Mouse (Mus musculus): ENCODE measurements around the gene Pzp. TPM values are rescaled to one million over a fixed set of nuclear protein-coding genes. Genes with fewer than 3 reads are reported as not detected.
A peak's percentile ranks its signal among the peaks of the same experiment; 100 is the strongest.

The Pzp gene
- 1.6 and 2.2 TPM in 2 replicates for polyA plus RNA-seq (2015; fragmentation: Nextera tagmentation; extraction: Ambion mirVana)

GRCm38 (mm10) chr6:128526601-128527000 lies at the start of gene Pzp:
Pzp (minus strand) TSS chr6:128526720.
- no peak within 1 kb of the TSS for H3K4me3 ChIP-seq (replicated peaks)
- no peaks in the 10 kb centered on the region for H3K27me3 ChIP-seq
- ATAC-seq (replicated peaks; ENCODE audit: low FRiP score): no peak
- H3K4me1 ChIP-seq: no peaks in the 10 kb centered on the region
- H3K27ac ChIP-seq: no peak within 1 kb of the TSS
- no peak within 1 kb of the TSS for H3K9ac ChIP-seq
- 77% methylated on average over 4 of the region's 4 CpGs for WGBS
- H3K9me3 ChIP-seq (replicated peaks): no peaks in the 10 kb centered on the region; the same call in 1 of the 2 replicates
- no peak within 1 kb of the TSS for H3K4me2 ChIP-seq
- H3K36me3 ChIP-seq: no peaks in the 10 kb centered on the region

- WGBS: 93% methylated on average over 11 of the region's 11 CpGs
- no peak overlapping the region for H3K27ac ChIP-seq
- ATAC-seq (replicated peaks; ENCODE audit: low FRiP score): no peak
- no peak overlapping the region for H3K4me3 ChIP-seq (replicated peaks)
- no peak overlapping the region for H3K4me2 ChIP-seq
- H3K4me1 ChIP-seq: no peaks in the 10 kb centered on the region
- H3K9ac ChIP-seq: no peak overlapping the region
- no peaks in the 10 kb centered on the region for H3K36me3 ChIP-seq
- no peaks in the 10 kb centered on the region for H3K27me3 ChIP-seq
- H3K9me3 ChIP-seq (replicated peaks): no peaks in the 10 kb centered on the region
Measured at GRCm38 (mm10) chr6:128566589-128566988, 40.1 kb upstream of the Pzp start.

DNA sequence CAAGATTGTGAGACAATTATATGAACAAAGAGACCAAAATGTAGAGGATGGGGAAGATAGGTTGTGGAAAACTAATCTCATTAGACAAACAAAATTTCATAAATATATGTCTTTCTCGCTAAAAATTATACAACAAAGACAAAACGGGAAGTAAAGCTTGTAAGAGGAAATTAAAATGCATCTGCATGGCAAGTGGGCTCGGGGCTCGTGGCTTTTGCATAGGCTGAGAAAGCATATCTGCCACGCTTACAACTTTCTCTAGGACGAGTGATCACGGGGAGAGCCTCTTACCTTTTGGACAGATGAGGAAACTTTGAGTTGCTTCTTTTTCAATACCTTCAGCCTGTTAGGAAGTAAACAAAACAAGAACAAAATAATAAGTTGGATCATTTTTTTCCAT lies 27.5 kb upstream of the Pzp start:
- Histone ChIP-seq H3K36me3 (no peaks in the 10 kb centered on the region), H3K9ac (no peak overlapping the region), H3K27me3 (no peaks in the 10 kb centered on the region), H3K4me1 (no peaks in the 10 kb centered on the region), H3K4me2 (no peak overlapping the region), H3K4me3 (replicated peaks) (no peak overlapping the region), H3K9me3 (replicated peaks) (no peaks in the 10 kb centered on the region), H3K27ac (no peak overlapping the region)
- no peak for ATAC-seq (replicated peaks; ENCODE audit: low FRiP score)
- 87% methylated on average over 7 of the region's 7 CpGs for WGBS

DNA sequence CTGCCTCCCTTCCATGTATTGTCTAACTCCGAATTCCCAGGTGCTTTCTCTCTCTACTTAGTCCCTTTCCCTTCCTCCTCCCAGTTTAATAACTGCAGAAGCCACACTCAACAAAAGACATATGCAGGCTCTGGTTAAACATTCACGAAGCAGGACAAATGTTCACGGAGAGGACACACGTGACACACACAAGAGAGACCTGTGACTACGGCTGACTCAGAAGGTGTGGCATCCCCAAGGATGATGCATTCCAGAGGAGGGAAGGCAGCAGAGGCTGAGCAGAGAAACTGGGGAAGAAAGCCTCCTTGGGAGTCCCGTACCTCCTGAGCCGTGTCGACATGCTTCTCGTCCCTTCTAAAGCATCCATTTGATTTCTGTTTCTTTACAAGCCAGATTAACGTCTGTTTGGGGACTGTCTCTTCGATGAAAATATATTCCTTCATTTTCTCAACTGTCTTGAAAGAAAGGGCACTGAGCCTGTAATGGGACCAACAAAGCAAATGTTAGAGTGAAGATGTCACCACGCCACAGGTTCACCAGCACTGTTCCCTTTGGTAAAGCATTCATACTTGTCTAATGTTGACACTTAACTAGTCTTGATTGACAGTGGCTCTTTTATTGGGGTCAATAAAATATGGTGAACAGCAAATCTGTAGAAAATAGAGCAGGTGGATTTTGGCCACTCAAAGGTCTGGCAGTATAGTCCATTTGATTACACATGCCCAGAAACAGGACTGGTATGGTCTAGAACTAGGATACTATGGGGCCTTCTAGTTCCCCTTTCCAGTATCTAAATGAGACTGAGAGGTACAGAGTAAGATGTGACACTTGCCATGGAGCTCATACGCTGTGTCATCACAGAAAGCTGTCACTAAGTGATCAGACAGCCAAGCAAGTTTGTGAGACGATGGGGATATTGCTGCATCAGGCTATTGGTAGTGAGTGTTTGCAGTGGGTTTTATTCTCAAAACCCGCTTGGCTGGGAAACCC lies 23.2 kb upstream of the Pzp start:
- peak; percentile 46; the same call in 1 of the 2 replicates for ATAC-seq (replicated peaks; ENCODE audit: low FRiP score)
- Histone ChIP-seq H3K9ac (no peak overlapping the region), H3K4me2 (no peak overlapping the region), H3K27me3 (no peaks in the 10 kb centered on the region), H3K9me3 (replicated peaks) (no peaks in the 10 kb centered on the region), H3K36me3 (no peaks in the 10 kb centered on the region), H3K27ac (no peak overlapping the region), H3K4me3 (replicated peaks) (no peak overlapping the region), H3K4me1 (no peaks in the 10 kb centered on the region)
- 72% methylated on average over 15 of the region's 15 CpGs for WGBS

DNA sequence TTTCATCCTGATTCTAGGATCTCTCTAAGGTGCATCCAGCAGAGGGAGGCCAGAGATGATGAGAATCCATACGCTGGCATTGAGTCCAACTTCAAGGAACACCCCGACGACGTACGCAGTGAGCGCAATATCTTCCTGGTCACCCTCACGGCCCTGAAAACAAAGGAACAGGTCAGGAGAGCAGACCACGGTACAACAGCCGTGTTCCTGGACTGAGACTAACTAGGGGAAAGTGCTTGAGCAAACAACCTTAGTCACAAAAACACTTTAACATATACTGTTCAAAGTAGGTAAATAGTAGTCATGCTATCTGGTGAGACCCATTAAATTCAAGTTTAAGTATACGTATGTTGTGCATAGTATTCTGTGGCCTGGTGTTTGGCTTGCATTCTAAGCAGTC lies 22.0 kb upstream of the Pzp start:
- Histone ChIP-seq H3K4me2 (no peak overlapping the region), H3K36me3 (no peaks in the 10 kb centered on the region), H3K9ac (no peak overlapping the region), H3K27me3 (no peaks in the 10 kb centered on the region), H3K9me3 (replicated peaks) (no peaks in the 10 kb centered on the region), H3K4me3 (replicated peaks) (no peak overlapping the region), H3K4me1 (no peaks in the 10 kb centered on the region), H3K27ac (no peak overlapping the region)
- ATAC-seq (replicated peaks; ENCODE audit: low FRiP score): no peak
- 92% methylated on average over 10 of the region's 10 CpGs for WGBS

GRCm38 (mm10) chr6:128545402-128545801 lies 18.9 kb upstream of the Pzp start:
- ATAC-seq (replicated peaks; ENCODE audit: low FRiP score): no peak
- H3K4me2 ChIP-seq: no peak overlapping the region
- no peaks in the 10 kb centered on the region for H3K9me3 ChIP-seq (replicated peaks)
- H3K27me3 ChIP-seq: no peaks in the 10 kb centered on the region
- no peaks in the 10 kb centered on the region for H3K4me1 ChIP-seq
- H3K27ac ChIP-seq: no peak overlapping the region
- H3K36me3 ChIP-seq: no peaks in the 10 kb centered on the region
- no peak overlapping the region for H3K9ac ChIP-seq
- no peak overlapping the region for H3K4me3 ChIP-seq (replicated peaks)
- 88% methylated on average over 4 of the region's 4 CpGs for WGBS

GRCm38 (mm10) chr6:128543226-128543625 lies 16.7 kb upstream of the Pzp start:
- Histone ChIP-seq H3K27me3 (no peaks in the 10 kb centered on the region), H3K4me2 (no peak overlapping the region), H3K9ac (no peak overlapping the region), H3K27ac (no peak overlapping the region), H3K4me1 (no peaks in the 10 kb centered on the region), H3K9me3 (replicated peaks) (no peaks in the 10 kb centered on the region), H3K36me3 (no peaks in the 10 kb centered on the region), H3K4me3 (replicated peaks) (no peak overlapping the region)
- ATAC-seq (replicated peaks; ENCODE audit: low FRiP score): no peak
- 66% methylated on average over 13 of the region's 13 CpGs for WGBS

GRCm38 (mm10) chr6:128535250-128535649 lies 8.7 kb upstream of the Pzp start:
- no peak overlapping the region for H3K27ac ChIP-seq
- H3K9ac ChIP-seq: no peak overlapping the region
- H3K9me3 ChIP-seq (replicated peaks): no peaks in the 10 kb centered on the region
- no peak for ATAC-seq (replicated peaks; ENCODE audit: low FRiP score)
- WGBS: 91% methylated on average over 2 of the region's 2 CpGs
- H3K36me3 ChIP-seq: no peaks in the 10 kb centered on the region
- no peak overlapping the region for H3K4me3 ChIP-seq (replicated peaks)
- no peaks in the 10 kb centered on the region for H3K27me3 ChIP-seq
- no peak overlapping the region for H3K4me2 ChIP-seq
- no peaks in the 10 kb centered on the region for H3K4me1 ChIP-seq

DNA sequence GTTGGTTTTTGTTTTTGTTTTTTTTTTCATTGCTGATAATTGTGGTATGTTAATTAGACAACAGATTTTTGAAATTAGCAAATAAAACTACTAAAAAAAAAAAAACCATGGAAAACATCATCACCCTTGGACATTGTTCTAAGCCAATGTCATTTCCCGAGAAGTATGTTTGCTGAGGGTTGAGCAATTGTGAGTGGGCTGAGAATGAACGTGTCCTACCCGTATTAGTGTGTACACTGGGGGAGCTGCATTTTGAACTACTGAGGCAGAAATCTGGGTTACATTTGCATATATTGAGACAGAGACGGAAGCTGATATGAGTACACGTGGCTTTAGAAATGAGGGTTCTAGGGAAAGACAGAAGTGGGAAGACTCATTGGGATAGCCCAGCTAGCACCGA lies 6.8 kb upstream of the Pzp start:
- H3K4me2 ChIP-seq: no peak overlapping the region
- no peaks in the 10 kb centered on the region for H3K36me3 ChIP-seq
- H3K4me1 ChIP-seq: no peaks in the 10 kb centered on the region
- no peaks in the 10 kb centered on the region for H3K9me3 ChIP-seq (replicated peaks)
- H3K4me3 ChIP-seq (replicated peaks): no peak overlapping the region
- 93% methylated on average over 6 of the region's 6 CpGs for WGBS
- no peaks in the 10 kb centered on the region for H3K27me3 ChIP-seq
- no peak for ATAC-seq (replicated peaks; ENCODE audit: low FRiP score)
- no peak overlapping the region for H3K27ac ChIP-seq
- no peak overlapping the region for H3K9ac ChIP-seq

GRCm38 (mm10) chr6:128532701-128533100 lies 6.2 kb upstream of the Pzp start:
- Histone ChIP-seq H3K36me3 (no peaks in the 10 kb centered on the region), H3K4me3 (replicated peaks) (no peak overlapping the region), H3K9ac (no peak overlapping the region), H3K27me3 (no peaks in the 10 kb centered on the region), H3K4me2 (no peak overlapping the region), H3K4me1 (no peaks in the 10 kb centered on the region), H3K27ac (no peak overlapping the region), H3K9me3 (replicated peaks) (no peaks in the 10 kb centered on the region)
- ATAC-seq (replicated peaks; ENCODE audit: low FRiP score): no peak
- WGBS: 88% methylated on average over 9 of the region's 9 CpGs

- Histone ChIP-seq H3K36me3 (no peaks in the 10 kb centered on the region), H3K27me3 (no peaks in the 10 kb centered on the region), H3K27ac (no peak overlapping the region), H3K4me3 (replicated peaks) (no peak overlapping the region), H3K9me3 (replicated peaks) (no peaks in the 10 kb centered on the region; the same call in 1 of the 2 replicates), H3K4me2 (no peak overlapping the region), H3K4me1 (no peaks in the 10 kb centered on the region), H3K9ac (no peak overlapping the region)
- WGBS: 54% methylated on average over 4 of the region's 4 CpGs
- ATAC-seq (replicated peaks; ENCODE audit: low FRiP score): no peak
Measured at GRCm38 (mm10) chr6:128528491-128528890, 2.0 kb upstream of the Pzp start.

DNA sequence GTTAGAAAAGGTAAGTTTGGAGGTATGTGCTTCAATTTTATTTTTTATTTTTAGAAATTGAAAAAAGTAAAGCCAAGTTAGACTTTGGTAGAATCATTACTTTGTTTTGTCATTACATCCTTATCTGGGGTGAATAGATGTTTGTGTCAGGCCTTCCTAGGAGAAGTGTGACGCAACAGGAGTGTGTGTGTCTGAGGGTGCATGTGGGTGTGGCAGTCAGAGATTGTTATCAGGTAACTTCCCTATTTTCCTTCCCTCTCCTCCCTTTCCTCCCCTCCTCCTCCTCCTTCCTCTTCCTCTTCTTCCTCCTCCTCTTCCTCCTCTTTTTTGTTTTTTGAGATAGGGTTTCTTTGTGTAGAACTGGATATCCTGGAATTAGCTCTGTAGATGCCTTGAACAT lies 590 bp upstream of the Pzp start:
- Histone ChIP-seq H3K9ac (no peak overlapping the region), H3K4me2 (no peak overlapping the region), H3K4me3 (replicated peaks) (no peak overlapping the region), H3K4me1 (no peaks in the 10 kb centered on the region), H3K36me3 (no peaks in the 10 kb centered on the region), H3K9me3 (replicated peaks) (no peaks in the 10 kb centered on the region; the same call in 1 of the 2 replicates), H3K27ac (no peak overlapping the region), H3K27me3 (no peaks in the 10 kb centered on the region)
- no peak for ATAC-seq (replicated peaks; ENCODE audit: low FRiP score)
- WGBS: 79% methylated on average over 1 of the region's 1 CpGs
